Mouse (Mus musculus) mouse trophoblast stem cell (cell line): ENCODE results near the gene Gper1.

Experiments
- in situ Hi-C, 2 experiments: fragments of 300-500 bp; cut with MseI, MboI; formaldehyde crosslinking; loops; 2 replicates in 1 of 2; 3 replicates in 1 of 2; pipeline ENCODE4 v1.15.1; 2025

Gper1 gene

GRCm38 (mm10) chr5:139411117-139411516 lies 11.8 kb upstream of the Gper1 start:
- in situ Hi-C loops, result no loop called here

GRCm38 (mm10) chr5:139411665-139412314 lies 11.2 kb upstream of the Gper1 start:
- in situ Hi-C loops, result no loop called here

GRCm38 (mm10) chr5:139413545-139413944 lies 9.4 kb upstream of the Gper1 start:
- in situ Hi-C loops, result no loop called here

- in situ Hi-C loops, result no loop called here
Measured at GRCm38 (mm10) chr5:139415001-139415400, 8.0 kb upstream of the Gper1 start.

- in situ Hi-C loops, result no loop called here
Measured at GRCm38 (mm10) chr5:139416942-139417341, 6.0 kb upstream of the Gper1 start.

GRCm38 (mm10) chr5:139417480-139417879 lies 5.5 kb upstream of the Gper1 start:
- in situ Hi-C loops, result no loop called here

GRCm38 (mm10) chr5:139418110-139418509 lies 4.8 kb upstream of the Gper1 start:
- in situ Hi-C loops, result no loop called here

- in situ Hi-C loops, result no loop called here
Measured at GRCm38 (mm10) chr5:139418633-139419032, 4.3 kb upstream of the Gper1 start.

GRCm38 (mm10) chr5:139425198-139425597 lies 2.2 kb downstream of the Gper1 start:
- in situ Hi-C loops, result no loop called here

GRCm38 (mm10) chr5:139427001-139427400 lies 4.0 kb downstream of the Gper1 start:
- in situ Hi-C loops, result no loop called here

GRCm38 (mm10) chr5:139427989-139428388 lies 5.0 kb downstream of the Gper1 start:
- in situ Hi-C loops, result no loop called here

GRCm38 (mm10) chr5:139429818-139430341 lies 6.9 kb downstream of the Gper1 start:
- in situ Hi-C loops, result no loop called here

- in situ Hi-C loops, result no loop called here
Measured at GRCm38 (mm10) chr5:139432333-139432732, 9.4 kb downstream of the Gper1 start.

GRCm38 (mm10) chr5:139432747-139433508 lies 10.0 kb downstream of the Gper1 start:
- in situ Hi-C loops, result no loop called here

- in situ Hi-C loops, result no loop called here
Measured at GRCm38 (mm10) chr5:139433842-139434568, 11.1 kb downstream of the Gper1 start.

- in situ Hi-C loops, result no loop called here
Measured at GRCm38 (mm10) chr5:139434940-139435339, 12.0 kb downstream of the Gper1 start.

GRCm38 (mm10) chr5:139437769-139438168 lies 14.8 kb downstream of the Gper1 start:
- in situ Hi-C loops, result no loop called here

- in situ Hi-C loops, result no loop called here
Measured at GRCm38 (mm10) chr5:139438440-139438839, 15.5 kb downstream of the Gper1 start.

- in situ Hi-C loops, result no loop called here
Measured at GRCm38 (mm10) chr5:139440451-139440850, 17.5 kb downstream of the Gper1 start.

- in situ Hi-C loops, result no loop called here
Measured at GRCm38 (mm10) chr5:139440926-139441725, 18.2 kb downstream of the Gper1 start.

- in situ Hi-C loops, result no loop called here
Measured at GRCm38 (mm10) chr5:139441726-139442018, 18.7 kb downstream of the Gper1 start.

- in situ Hi-C loops, result no loop called here
Measured at GRCm38 (mm10) chr5:139442428-139442827, 19.5 kb downstream of the Gper1 start.
